Mouse (Mus musculus): Measurements from ENCODE around the gene Spns3.

Gene Spns3

DNA sequence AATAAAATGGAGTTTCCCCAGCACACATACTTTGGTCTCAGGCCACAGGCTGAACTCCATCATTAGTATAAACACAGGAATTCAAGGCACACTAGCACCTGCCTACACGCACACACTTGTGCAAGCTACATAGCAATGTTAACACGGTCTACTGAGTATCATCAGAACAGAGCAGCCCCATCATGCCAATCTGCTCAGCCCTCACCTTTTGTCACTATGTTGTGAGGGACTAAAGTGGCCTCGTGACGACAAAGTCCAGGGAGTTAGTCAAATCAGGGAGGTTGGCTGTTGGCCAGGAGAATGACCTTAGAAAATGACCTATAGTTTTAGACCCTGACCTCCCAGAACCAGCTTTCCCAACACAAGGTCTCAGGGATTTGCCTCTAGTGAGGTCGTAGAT is 7.8 kb upstream of the Spns3 start:
- CTCF ChIA-PET: no interaction called here

DNA sequence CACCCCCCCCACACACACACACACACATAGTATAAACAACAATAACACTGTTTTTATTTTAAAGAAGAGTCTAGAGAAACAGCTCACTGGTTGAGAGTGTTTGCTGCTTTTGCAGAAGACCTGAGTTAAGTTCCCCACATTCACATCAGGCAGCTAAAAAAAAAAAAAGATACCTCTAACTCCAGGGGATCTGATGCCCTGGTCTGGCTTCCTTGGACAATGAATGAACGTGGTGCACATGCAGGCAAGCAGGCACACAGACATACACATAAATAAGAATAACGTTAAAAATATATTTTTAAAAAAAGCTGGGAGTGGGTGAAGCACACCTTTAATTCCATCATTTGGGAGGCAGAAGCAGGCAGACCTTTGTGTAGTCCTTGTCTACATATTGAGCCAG is 6.6 kb upstream of the Spns3 start:
- CTCF ChIA-PET: interaction anchor here (0.7 kb wide), 1 partner anchor 38 kb away, joined by 4 read pairs; no protein-coding TSS in a partner anchor

DNA sequence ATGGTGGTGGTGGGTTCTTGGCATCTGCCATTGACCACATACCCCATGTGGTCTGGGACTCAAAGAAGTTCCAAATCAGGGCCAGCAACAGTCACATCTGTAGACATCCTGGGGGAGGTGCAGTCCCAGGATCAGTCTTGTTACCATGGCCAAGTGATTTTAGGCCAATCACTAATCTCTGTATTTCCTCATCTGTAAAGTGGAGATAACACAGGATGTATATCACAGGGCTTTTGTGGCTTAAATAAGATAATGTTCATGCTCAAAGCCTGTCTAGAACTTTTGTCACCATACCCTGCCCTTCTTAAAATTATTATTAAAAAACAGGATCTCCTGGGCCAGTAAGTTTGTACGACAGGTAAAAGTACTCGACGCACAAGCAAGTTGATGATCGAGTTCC is 6.2 kb upstream of the Spns3 start:
- CTCF ChIA-PET: interaction anchor here (0.7 kb wide), 1 partner anchor 38 kb away, joined by 4 read pairs; no protein-coding TSS in a partner anchor

DNA sequence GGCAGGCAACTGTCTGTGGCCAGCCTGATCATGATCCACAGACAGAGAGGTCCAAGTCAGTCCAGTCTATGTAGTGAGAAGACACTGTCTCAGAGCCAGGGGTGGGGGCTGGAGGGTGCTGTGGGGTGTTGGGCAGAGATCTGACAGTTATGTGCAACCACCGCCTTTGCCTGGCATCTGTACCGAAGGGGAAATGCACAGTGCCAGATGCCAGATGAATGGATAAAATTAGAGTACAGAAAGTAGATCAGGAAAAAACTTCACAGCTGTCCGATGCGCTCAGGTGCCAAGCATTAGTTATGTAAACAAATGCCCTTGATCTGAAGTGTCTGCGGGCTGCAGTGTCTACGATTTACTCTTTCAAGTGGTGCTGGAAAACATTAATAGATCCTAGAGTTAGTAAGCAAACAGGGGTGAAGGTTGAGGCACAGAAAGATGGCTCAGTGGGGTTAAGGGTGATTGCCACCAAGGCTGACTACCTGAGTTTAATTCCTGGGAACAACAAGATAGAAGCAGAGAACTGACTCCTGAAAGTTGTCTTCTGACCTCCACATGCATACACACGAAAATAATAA is 1.3 kb upstream of the Spns3 start:
- CTCF ChIA-PET: no interaction called here

DNA sequence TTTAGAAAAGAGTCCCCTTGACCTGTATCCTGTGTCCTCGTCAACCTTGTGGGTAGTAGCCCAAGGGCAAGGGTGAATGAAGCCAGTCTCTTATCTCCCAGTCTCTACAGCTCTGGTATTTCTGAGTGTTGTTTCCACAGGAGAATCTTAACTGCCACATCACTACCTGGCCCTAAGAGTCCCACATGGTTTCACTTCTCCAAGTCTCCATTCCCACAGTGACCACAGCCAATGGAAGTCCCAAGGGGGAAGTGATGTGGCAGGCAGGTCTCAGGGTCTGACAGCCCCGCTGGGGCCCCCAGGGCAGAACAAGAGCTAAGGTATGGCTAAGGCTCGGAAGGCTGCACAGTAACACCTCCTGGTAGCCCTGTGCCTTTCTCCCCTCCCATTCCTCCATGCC is 3.1 kb downstream of the Spns3 start:
- CTCF ChIA-PET: no interaction called here

DNA sequence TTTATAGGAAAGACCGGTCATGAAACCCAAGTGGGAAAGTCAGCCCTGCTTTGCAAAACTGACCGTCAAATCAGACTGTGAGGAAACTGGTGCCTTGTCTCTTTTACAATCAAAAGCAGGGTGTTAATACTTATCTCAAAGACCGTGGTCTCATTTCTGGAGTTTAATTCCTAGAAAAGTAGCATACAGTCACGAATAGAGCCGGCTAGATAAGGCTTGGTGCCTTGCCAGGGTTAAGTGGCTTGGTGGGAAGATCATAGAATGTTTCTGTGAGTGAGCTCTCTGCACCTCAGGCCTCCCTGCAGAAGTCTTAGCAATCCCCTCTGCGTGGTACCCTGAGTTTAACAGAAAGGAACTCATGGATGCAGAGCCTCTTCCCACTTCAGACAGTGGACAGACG is 5.6 kb downstream of the Spns3 start:
- CTCF ChIA-PET: no interaction called here

DNA sequence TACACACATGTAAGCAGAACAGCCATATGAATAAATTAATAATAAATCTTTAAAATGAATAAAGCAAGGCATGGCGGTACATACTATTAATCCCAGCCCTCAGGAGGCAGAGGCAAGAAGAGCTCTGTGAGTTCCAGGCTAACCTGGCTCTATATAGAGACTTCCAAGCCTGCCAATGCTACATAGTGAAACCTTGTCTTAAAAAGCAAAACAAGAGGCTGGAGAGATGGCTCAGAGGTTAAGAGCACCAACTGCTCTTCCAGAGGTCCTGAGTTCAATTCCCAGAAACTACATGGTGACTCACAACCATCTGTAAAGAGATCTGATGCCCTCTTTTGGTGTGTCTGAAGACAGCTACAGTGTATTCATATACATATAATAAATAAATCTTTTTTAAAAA is 6.6 kb downstream of the Spns3 start:
- CTCF ChIA-PET: interaction anchor here (0.6 kb wide), 1 partner anchor 29 kb away, joined by 5 read pairs; no protein-coding TSS in a partner anchor

DNA sequence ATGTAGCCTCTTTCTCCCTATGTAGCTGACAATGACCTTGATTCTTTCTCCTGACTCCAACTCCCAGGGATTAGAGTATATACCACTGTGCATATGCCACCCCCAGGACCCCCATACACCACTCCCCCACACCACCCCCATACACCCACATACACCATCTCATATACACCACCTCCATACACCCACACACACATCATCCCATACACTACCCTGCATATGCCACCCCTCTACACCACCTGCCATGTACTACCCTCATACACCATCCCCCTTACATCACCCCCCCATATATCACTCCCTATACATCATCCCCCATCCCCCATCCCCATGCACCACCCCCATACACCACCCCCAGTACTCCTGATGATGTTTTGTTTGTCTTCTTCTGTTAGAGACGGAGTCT is 7.7 kb downstream of the Spns3 start:
- CTCF ChIA-PET: no interaction called here

DNA sequence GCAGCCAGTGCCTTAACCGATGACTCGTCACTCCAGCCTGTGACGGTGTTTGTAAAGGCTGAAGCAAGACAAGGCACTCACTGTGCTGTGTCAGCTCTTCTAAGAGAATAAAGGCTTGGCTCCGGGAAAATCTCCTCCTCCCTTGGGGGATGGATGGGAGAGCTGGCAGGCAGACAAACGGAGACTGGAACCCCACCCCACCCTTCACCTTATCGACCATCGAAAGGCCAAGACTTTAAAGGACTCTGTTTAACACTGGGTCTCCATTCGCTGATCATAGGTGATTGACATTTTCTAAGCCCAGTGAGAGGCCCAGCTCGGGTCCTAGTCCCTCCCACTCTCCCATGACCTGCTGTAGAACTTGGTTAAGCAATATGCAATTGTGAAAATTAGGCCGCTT is 8.4 kb downstream of the Spns3 start:
- CTCF ChIA-PET: no interaction called here

DNA sequence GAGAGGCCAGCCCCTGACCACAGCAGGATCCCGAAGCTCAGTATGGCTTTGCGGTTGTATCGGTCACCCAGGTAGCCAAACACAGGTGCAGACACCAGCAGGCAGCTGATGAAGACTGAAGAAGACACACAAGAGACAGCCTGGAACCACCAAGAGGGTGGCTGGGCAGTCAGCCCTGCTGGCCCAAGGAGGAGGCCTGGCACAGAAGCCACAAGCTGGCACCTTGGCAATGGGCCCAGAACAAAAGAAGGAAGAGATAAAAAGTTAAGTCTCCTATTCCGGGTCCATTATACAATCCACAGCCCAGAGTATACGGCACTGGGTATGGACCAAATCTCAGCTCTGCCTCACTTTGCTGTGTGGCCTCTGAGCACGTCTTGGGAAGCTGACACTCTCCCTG is 9.9 kb downstream of the Spns3 start:
- CTCF ChIA-PET: interaction anchor here (0.6 kb wide), 1 partner anchor 21 kb away, joined by 24 read pairs; no protein-coding TSS in a partner anchor

DNA sequence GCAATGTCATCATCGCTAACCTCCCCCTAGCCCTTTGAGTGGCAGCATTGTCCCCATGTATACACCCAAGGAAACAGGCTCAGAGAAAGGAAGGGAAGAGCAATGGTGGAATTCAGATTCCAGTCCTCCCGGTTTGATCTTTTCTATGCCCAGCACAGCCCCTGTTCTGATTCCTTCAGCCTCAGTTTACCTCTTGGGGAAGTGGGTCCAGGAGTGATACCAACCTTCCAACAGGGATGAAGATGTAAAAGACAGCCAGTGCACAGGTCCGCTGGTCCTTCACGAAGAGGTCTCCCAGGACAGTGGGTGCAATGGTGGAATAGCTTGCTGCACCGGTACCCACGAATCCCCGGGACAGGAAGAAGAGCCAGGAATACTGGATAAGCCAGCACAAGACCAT is 11.5 kb downstream of the Spns3 start:
- CTCF ChIA-PET: interaction anchor here (0.6 kb wide), 1 partner anchor 48 kb away, joined by 3 read pairs; no protein-coding TSS in a partner anchor

DNA sequence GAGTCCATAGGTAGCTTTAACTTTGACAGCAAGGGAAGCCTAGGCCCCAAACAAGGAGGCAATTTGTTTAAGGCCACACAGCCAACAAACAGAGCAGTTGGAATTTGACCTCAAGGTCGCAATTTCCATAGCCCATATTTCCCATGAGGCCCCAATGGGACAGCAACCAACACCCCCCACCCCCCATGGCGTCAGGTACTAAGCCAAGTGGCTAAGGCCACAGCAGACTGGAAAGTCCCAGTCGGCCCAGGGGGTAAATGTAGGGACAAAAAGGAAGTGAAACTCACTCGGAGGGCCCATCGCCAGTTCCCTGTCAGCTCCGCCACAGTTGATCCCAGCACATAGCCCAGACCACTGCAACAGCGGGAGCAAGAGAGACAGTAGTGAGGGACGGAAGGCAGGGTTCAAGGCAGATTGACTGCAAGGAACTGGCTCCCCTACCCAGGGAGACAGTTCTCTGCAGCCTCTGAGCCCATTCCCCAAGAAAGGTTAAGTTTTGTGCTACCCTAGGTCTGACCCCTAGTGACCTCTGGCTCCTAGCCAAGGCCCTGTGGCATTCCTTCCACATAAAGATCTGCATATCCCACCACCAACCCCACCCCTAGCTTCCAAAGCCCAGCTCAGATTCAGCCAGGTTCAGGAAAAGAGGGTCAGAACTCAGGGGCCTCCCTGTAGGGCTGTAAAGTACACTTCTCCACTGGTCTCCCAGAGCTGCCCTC is 12.1 kb downstream of the Spns3 start:
- CTCF ChIA-PET: interaction anchor here (0.6 to 1.0 kb wide), 2 partner anchors 8 to 251 kb away, joined by 3 read pairs; no protein-coding TSS in a partner anchor

DNA sequence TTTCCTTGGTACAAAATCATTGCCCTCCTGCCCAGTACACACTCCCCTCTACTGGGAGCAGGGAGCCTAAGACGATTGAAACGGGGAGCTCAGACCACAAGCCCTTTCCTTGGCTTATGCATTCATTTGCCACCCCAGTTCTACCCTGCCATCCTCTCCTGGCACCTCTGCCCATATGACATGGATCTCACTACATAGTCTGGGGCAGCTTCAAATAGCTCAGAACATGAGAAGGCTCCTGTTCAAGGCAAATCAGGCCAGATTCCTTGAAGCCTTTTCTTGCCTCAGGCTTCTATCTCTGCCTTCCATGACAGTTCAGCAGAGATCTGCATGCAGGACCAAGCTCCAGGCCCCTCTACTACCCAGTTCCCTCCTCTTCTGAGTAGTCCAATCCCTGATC is 12.8 kb downstream of the Spns3 start:
- CTCF ChIA-PET: interaction anchor here (0.6 to 1.0 kb wide), 2 partner anchors 9 to 250 kb away, joined by 3 read pairs; no protein-coding TSS in a partner anchor

DNA sequence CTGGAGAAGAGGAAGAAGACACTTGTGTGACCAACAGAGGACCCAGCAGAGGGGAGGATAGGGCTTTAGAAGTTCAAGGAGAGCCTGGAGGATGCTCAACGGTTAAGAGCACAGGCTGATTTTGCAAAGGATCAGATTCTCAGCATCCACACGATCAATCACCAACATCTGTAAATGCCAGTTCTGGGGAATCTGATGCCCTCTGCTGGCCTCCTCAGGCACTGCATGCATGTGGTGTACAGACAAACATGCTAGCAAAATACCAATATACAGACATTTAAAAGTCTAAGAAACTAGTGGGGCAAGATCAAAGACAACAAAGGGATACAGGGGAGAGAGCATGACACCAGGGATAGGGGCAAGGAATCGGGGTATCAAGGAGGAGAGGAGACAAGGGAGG is 14.8 kb downstream of the Spns3 start:
- CTCF ChIA-PET: no interaction called here

DNA sequence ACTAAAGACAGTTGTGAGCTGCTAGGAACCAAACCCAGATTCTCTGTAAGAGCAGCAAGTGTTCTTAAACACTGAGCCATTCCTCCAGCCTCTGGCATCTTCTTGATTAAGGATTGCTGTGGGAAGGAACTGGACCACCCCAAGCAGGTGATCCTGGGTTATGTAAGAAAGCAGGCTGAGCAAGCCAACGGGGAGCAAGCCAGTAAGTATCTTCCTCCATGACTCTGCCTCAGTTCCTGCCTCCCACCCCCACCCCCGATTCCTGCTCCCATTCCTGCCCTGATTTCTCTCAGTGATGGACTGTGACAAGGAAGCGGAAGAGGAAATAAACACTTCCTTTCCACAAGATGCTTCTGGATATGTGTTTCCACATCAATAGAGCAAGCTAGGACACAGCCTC is 17.4 kb downstream of the Spns3 start:
- CTCF ChIA-PET: interaction anchor here (0.6 to 0.7 kb wide), 3 partner anchors 61 to 1608 kb away, joined by 4 to 7 read pairs (median 6); no protein-coding TSS in a partner anchor

DNA sequence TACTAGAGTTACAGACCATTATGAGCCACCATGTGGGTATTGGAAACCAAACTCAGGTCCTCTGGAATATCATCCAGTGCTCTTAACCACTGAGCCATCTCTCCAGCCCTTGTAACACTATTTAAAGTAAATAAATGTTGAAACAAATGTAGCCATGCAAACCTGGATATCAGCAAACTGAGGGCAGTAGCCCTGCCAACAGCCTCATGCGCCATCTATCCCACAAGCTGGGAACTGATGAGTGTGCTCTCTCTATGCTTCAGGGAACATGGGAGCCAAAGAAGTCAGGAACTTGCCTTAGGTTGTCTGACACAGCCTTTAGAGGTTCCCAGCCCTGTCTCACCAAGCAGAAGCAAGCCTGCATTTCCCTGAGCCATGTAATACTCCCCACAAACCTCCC is 18.7 kb downstream of the Spns3 start:
- CTCF ChIA-PET: no interaction called here

DNA sequence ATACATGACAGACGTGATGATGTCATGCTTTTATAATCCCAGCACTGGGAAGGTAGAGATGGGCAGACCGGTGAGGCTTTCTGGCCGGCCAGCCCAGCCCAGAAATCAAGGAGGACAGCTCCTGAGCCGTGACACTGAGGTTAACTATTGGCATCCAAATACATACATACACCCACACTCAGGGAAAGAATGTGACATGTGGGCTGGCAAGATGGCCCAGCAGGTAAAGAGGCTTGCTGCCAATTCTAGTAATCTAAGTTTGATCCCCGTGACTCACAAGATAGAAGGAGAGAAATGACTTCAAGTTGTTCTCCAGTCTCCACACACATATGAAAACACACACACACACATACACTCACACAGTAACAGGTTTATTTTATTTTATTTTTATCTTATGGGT is 19.2 kb downstream of the Spns3 start:
- CTCF ChIA-PET: no interaction called here

DNA sequence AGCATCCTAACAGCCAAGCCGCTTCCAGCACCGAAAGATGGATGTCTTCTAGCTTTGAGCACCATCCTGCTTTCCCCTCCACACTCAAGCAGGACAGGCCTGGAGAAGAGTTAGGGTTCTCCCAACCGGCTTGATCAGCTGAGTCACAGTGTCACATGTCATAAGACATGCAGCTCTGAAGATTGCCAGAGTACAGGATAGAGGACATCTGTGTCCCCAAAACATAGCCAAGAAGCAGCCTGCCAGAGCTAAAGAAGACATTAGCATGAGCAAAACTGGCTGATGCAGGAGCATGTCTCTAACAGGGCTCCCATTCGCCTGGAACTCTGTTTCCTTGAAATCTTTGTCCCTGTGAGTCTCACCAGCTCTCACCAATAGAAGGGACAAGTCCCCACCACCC is 24.1 kb downstream of the Spns3 start:
- CTCF ChIA-PET: no interaction called here

DNA sequence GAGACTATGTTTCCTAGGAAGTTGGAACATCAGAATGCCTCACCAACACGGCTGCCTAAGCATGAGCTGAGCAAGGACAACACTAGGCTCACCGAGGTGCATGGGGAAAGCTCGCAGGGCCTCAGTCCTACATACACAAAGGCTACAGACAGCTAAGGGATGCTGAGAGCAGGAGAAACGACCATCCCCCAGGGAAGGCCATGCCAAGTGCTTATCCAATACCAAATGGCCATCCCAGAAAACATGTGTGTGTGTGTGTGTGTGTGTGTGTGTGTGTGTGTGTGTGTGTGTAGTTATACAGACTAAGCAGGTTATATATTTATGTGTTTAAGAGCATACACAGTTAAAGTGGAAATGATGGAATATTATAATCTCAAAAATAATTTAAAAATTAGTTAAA is 26.6 kb downstream of the Spns3 start:
- CTCF ChIA-PET: no interaction called here

DNA sequence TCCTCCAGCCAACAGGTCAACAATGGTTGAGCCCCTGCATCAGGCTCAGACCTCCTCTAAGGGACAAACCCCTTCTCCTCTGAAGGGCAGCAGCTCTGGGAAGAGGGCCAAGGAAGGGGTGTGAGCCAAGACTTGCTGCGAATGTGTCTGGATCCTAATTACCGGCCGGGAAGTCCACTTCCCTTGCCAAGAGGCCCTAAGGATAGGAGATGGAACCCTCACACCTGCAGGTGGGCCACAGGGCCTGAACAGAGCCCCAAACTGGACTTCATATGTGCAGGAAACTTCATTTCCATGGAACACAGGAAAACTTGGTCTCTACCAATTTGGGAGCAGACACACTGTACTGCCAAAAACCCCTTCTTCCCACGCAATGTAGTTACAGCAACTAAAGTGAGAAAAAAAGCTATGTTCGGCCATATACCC is 27.7 kb downstream of the Spns3 start:
- CTCF ChIA-PET: no interaction called here

DNA sequence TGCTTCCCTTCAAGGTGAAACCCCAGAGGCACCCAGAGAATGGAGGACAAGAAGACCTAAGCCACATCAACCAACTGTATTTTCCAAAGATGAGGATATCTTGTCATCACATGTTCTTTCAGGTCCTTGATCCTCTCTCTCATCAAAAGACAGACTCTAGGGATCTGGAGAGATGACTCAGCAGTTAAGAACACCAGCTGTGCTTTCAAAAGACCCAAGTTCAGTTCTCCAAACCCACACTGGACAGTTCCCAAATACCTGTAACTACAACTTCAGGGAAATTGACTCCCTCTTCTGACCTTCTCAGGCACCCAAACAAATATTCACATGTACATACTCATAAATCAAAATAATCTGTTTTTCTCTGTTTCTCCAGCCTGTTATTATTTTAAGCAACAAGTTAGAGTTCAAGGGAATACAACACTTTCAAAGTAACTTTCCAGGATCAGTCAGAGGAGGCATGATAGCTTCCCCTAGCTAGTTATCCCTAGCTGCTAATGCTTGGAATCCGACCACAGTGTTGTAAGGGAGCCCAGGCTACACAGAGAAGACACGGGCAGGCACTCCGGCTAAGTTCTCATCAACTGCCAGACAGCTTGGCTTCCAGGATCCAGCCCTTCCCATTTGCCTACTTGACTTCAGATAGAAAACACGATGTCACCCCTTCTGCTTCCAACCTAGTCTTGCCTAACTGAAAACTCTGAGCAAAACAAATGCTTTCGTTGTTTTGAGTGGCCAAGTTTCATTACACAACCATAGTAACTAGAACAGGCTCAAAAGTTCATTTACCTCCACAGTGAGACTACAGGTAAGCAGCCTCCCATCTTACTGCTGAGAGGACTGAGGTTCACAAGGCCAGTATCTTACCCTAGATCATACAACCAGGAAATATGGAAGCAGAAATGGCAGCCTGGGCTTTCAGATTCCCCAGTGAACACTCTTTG is 28.4 kb downstream of the Spns3 start:
- CTCF ChIA-PET: no interaction called here

DNA sequence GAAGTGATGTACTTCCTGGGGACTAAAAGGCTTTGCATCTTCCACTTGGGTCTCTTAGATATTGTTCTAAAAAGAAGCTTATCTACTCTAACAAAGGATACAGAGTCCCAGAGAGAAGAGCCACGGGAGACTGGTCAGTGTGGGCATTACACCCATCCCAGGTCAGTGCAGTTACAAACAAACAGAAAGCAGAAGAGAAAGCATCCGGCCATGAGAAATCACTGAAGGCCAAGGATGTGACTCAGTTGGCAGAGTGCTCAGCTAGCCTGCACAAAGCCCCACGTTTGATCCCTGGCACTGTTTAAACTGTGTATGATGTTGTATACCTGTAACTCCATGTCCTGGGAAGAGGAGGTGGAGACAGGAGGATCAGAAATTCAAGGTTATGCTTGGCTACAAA is 30.4 kb downstream of the Spns3 start:
- CTCF ChIA-PET: no interaction called here
